Mouse (Mus musculus): ENCODE data around the gene B4galnt1.
"Not testable (repeated sequence)": the region's sequence is repeated elsewhere in the genome, so short reads cannot be mapped to it uniquely, and the experiment has no call there.

The B4galnt1 gene

GRCm38 (mm10) chr10:127164631-127165353 is at the start of gene B4galnt1:
Gene B4galnt1, plus strand, starts transcription at chr10:127165225.
- ATAC-seq (ENCODE audit: low TSS enrichment): peak; percentile 61

GRCm38 (mm10) chr10:127118470-127118869 is 46.6 kb upstream of the B4galnt1 start:
- ATAC-seq (ENCODE audit: low TSS enrichment): no peak

GRCm38 (mm10) chr10:127119229-127119628 is 45.8 kb upstream of the B4galnt1 start:
- ATAC-seq (ENCODE audit: low TSS enrichment): no peak

- 0 out of 2 replicates have a peak, but pooled peaks have one; percentile 0 for ATAC-seq (ENCODE audit: low TSS enrichment)
Observed at GRCm38 (mm10) chr10:127120301-127121065, 44.5 kb upstream of the B4galnt1 start.

- peak; percentile 87 for ATAC-seq (ENCODE audit: low TSS enrichment)
Observed at GRCm38 (mm10) chr10:127121066-127121477, 44.0 kb upstream of the B4galnt1 start, which contains the start of gene Os9. Gene Os9, minus strand, starts transcription at chr10:127121131.

GRCm38 (mm10) chr10:127122018-127122417 is 43.0 kb upstream of the B4galnt1 start:
- no peak for ATAC-seq (ENCODE audit: low TSS enrichment)

- peak; percentile 29; the same call in 1 of the 2 replicates for ATAC-seq (ENCODE audit: low TSS enrichment)
Observed at GRCm38 (mm10) chr10:127122784-127123435, 42.1 kb upstream of the B4galnt1 start.

GRCm38 (mm10) chr10:127123436-127123805 is 41.6 kb upstream of the B4galnt1 start:
- ATAC-seq (ENCODE audit: low TSS enrichment): peak; percentile 32; the same call in 1 of the 2 replicates

GRCm38 (mm10) chr10:127125210-127126001 is 39.6 kb upstream of the B4galnt1 start:
- no peak for ATAC-seq (ENCODE audit: low TSS enrichment)

- no peak for ATAC-seq (ENCODE audit: low TSS enrichment)
Observed at GRCm38 (mm10) chr10:127126579-127126978, 38.4 kb upstream of the B4galnt1 start.

GRCm38 (mm10) chr10:127127711-127128279 is 37.2 kb upstream of the B4galnt1 start:
- no peak for ATAC-seq (ENCODE audit: low TSS enrichment)

GRCm38 (mm10) chr10:127129431-127129830 is 35.6 kb upstream of the B4galnt1 start:
- ATAC-seq (ENCODE audit: low TSS enrichment): no peak

GRCm38 (mm10) chr10:127132469-127132868 is 32.6 kb upstream of the B4galnt1 start:
- no peak for ATAC-seq (ENCODE audit: low TSS enrichment)

- ATAC-seq (ENCODE audit: low TSS enrichment): not testable (repeated sequence)
Observed at GRCm38 (mm10) chr10:127134394-127135035, 30.5 kb upstream of the B4galnt1 start.

- no peak for ATAC-seq (ENCODE audit: low TSS enrichment)
Observed at GRCm38 (mm10) chr10:127135118-127135836, 29.7 kb upstream of the B4galnt1 start.

GRCm38 (mm10) chr10:127136510-127136909 is 28.5 kb upstream of the B4galnt1 start:
- no peak for ATAC-seq (ENCODE audit: low TSS enrichment)

- ATAC-seq (ENCODE audit: low TSS enrichment): no peak
Observed at GRCm38 (mm10) chr10:127137896-127138295, 27.1 kb upstream of the B4galnt1 start.

GRCm38 (mm10) chr10:127138328-127139141 is 26.5 kb upstream of the B4galnt1 start:
- no peak for ATAC-seq (ENCODE audit: low TSS enrichment)

GRCm38 (mm10) chr10:127140971-127141370 is 24.1 kb upstream of the B4galnt1 start:
- no peak for ATAC-seq (ENCODE audit: low TSS enrichment)

Data from frontal cortex, adult (tissue).